Mouse (Mus musculus): ENCODE results near the gene Sys1. TPM values are rescaled to one million over a fixed set of nuclear protein-coding genes. Genes with fewer than 3 reads are reported as not detected.

The Sys1 gene
- polyA plus RNA-seq, 1 experiment = 26.4 TPM

DNA sequence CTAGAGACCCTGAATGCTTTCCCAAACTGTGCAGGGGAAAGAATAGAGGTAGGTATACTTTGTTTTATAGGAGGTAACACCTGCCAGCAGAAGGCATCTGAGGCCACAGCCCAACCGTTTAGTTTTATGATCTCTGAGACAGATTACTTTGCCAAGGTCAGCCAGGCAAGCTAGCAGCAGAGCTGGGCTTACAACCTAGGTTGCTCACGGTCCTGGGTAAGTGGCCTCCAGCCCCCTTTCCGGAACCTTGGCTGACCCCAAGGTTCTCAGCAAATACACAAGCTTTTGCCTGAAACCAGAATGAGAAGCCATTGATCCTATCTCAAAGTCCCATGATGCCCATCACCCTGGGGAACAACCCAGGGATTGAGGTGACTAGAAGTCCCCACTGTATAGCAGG is 22.1 kb upstream of the Sys1 start:
- no peak overlapping the region for H3K27ac ChIP-seq (ENCODE audit: control insufficient read depth, insufficient read depth, low read depth, low read length)
- H3K4me3 ChIP-seq (ENCODE audit: control insufficient read depth, low read depth, low read length) = no peak overlapping the region
- H3K4me1 ChIP-seq (ENCODE audit: control insufficient read depth, insufficient read depth, low read length) = peaks cover 26% of the 10 kb centered on the region
- no peak for TF ChIP-seq POLR2A (IDR thresholded peaks at IDR 0.05; ENCODE audit: control insufficient read depth, low read depth, low read length)
- TF ChIP-seq CTCF (IDR thresholded peaks at IDR 0.05; ENCODE audit: control insufficient read depth, insufficient read depth, insufficient replicate concordance, low read depth, low read length) = no peak
- H3K36me3 ChIP-seq (ENCODE audit: control insufficient read depth, insufficient read depth, low read length) = no peaks in the 10 kb centered on the region
- H3K27me3 ChIP-seq (ENCODE audit: control insufficient read depth, insufficient read depth, low read length) = no peaks in the 10 kb centered on the region

DNA sequence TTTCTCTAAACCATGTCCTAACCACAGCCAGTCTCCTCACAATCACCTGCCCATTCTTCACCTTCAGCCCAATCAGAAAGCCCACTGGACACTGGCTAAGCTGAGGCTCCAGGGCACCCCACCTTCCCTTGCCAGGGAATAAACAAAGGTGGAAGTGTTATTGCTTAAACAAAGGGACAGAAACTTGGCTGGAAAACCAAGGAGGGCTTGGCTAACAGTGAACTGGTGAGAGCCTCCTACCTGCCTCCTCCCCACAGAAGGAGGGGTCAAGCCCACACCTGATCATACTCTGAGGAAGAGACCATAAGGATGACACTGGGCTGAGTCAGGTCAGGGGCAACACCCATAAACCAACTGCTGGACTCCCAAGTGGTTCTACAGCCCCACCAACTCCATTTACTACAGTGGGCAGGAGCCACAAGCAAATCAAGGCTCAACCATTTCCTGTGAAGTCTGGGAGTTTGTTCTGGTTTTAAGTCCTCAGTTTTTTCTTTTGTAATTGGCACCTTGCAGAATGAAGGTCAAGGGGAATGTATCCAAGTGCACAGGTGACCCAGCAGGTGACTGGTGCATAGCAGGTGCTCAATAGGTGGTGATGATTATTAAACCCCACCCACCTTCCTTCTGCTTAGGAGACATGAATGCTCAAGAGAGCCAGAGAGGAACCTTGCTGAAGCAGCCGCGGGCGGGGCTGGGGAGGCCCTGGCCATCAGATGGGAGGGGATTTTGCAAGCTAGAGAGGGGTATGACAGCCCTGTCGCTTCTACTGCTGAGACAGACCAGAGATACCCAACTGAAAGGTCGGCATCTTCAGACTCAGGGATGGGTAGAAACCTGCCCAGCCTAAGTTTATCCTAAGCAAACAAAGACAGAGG is 21.3 kb upstream of the Sys1 start:
- Histone ChIP-seq H3K27ac (ENCODE audit: control insufficient read depth, insufficient read depth, low read depth, low read length) (no peak overlapping the region), H3K4me1 (ENCODE audit: control insufficient read depth, insufficient read depth, low read length) (peaks cover 23% of the 10 kb centered on the region), H3K27me3 (ENCODE audit: control insufficient read depth, insufficient read depth, low read length) (no peaks in the 10 kb centered on the region), H3K36me3 (ENCODE audit: control insufficient read depth, insufficient read depth, low read length) (no peaks in the 10 kb centered on the region), H3K4me3 (ENCODE audit: control insufficient read depth, low read depth, low read length) (no peak overlapping the region)
- no peak for TF ChIP-seq POLR2A (IDR thresholded peaks at IDR 0.05; ENCODE audit: control insufficient read depth, low read depth, low read length)
- TF ChIP-seq CTCF (IDR thresholded peaks at IDR 0.05; ENCODE audit: control insufficient read depth, insufficient read depth, insufficient replicate concordance, low read depth, low read length) = no peak

GRCm38 (mm10) chr2:164436215-164436913 is 20.4 kb upstream of the Sys1 start:
- TF ChIP-seq CTCF (IDR thresholded peaks at IDR 0.05; ENCODE audit: control insufficient read depth, insufficient read depth, insufficient replicate concordance, low read depth, low read length) = no peak
- TF ChIP-seq POLR2A (IDR thresholded peaks at IDR 0.05; ENCODE audit: control insufficient read depth, low read depth, low read length) = no peak
- Histone ChIP-seq H3K27ac (ENCODE audit: control insufficient read depth, insufficient read depth, low read depth, low read length) (no peak overlapping the region), H3K36me3 (ENCODE audit: control insufficient read depth, insufficient read depth, low read length) (no peaks in the 10 kb centered on the region), H3K4me1 (ENCODE audit: control insufficient read depth, insufficient read depth, low read length) (peaks cover 15% of the 10 kb centered on the region), H3K4me3 (ENCODE audit: control insufficient read depth, low read depth, low read length) (no peak overlapping the region), H3K27me3 (ENCODE audit: control insufficient read depth, insufficient read depth, low read length) (no peaks in the 10 kb centered on the region)

DNA sequence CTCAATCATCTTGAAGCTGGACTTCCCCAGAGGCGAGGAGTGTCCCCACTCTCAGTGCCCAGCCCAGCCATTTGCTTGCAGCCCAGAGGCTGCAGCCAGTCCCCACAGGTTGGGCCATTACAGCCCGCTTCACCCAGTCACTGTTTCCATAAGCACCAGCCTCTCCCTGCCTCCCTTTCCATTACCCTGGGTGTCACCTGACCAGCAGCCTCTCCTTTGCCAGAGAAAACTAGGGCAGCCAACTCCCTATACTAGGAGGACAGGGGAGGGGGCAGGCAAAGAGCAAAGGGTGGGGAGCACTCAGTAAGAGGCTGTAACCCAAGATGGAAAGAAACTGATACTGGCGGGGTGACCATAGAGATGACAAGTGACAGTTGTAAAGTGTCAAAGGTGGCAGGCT is 19.8 kb upstream of the Sys1 start:
- no peaks in the 10 kb centered on the region for H3K36me3 ChIP-seq (ENCODE audit: control insufficient read depth, insufficient read depth, low read length)
- TF ChIP-seq POLR2A (IDR thresholded peaks at IDR 0.05; ENCODE audit: control insufficient read depth, low read depth, low read length) = no peak
- TF ChIP-seq CTCF (IDR thresholded peaks at IDR 0.05; ENCODE audit: control insufficient read depth, insufficient read depth, insufficient replicate concordance, low read depth, low read length) = no peak
- no peak overlapping the region for H3K27ac ChIP-seq (ENCODE audit: control insufficient read depth, insufficient read depth, low read depth, low read length)
- H3K27me3 ChIP-seq (ENCODE audit: control insufficient read depth, insufficient read depth, low read length) = no peaks in the 10 kb centered on the region
- H3K4me1 ChIP-seq (ENCODE audit: control insufficient read depth, insufficient read depth, low read length) = peaks cover 10% of the 10 kb centered on the region
- H3K4me3 ChIP-seq (ENCODE audit: control insufficient read depth, low read depth, low read length) = no peak overlapping the region

DNA sequence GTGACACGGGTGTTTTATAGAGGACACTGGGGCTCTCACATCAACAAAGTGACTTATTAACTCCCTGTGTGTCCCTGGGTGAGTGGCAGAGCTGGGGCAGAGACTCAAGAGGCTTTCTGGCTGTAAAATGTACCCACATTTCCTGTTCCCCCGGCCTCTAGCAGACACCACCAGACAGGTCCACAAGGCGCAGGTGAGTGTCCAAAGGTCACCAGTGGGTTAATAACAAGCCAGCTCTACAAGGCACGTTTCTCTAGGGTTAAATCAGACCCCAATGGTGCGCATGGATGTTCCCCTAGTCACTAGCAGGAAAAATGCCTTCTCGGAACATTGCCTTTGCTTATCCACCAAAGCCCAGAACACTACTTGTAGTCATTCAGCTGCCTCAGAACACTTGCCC is 19.1 kb upstream of the Sys1 start:
- H3K4me1 ChIP-seq (ENCODE audit: control insufficient read depth, insufficient read depth, low read length) = peaks cover 5% of the 10 kb centered on the region
- H3K27ac ChIP-seq (ENCODE audit: control insufficient read depth, insufficient read depth, low read depth, low read length) = no peak overlapping the region
- H3K36me3 ChIP-seq (ENCODE audit: control insufficient read depth, insufficient read depth, low read length) = no peaks in the 10 kb centered on the region
- no peak overlapping the region for H3K4me3 ChIP-seq (ENCODE audit: control insufficient read depth, low read depth, low read length)
- H3K27me3 ChIP-seq (ENCODE audit: control insufficient read depth, insufficient read depth, low read length) = no peaks in the 10 kb centered on the region
- TF ChIP-seq CTCF (IDR thresholded peaks at IDR 0.05; ENCODE audit: control insufficient read depth, insufficient read depth, insufficient replicate concordance, low read depth, low read length) (no peak), POLR2A (IDR thresholded peaks at IDR 0.05; ENCODE audit: control insufficient read depth, low read depth, low read length) (no peak)

DNA sequence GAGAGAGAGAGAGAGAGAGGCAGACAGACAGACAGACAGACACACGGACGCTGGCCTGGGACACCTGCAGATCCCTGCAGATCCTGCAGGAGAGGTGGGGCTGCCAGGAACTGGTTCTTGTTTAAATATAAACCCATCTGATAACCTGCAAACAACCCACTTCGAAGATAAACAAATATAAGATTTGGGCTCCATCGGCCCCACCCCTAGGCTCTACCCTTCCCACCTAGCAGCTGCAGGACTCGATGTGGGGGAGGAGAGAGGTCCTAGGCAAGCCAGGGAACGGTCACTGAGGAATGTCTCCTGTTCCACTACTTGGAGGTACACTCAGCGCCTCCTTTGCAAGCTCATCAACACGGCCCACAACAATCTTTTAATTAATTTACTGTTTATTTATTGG is 18.5 kb upstream of the Sys1 start:
- H3K27me3 ChIP-seq (ENCODE audit: control insufficient read depth, insufficient read depth, low read length) = no peaks in the 10 kb centered on the region
- no peak for TF ChIP-seq CTCF (IDR thresholded peaks at IDR 0.05; ENCODE audit: control insufficient read depth, insufficient read depth, insufficient replicate concordance, low read depth, low read length)
- no peak for TF ChIP-seq POLR2A (IDR thresholded peaks at IDR 0.05; ENCODE audit: control insufficient read depth, low read depth, low read length)
- no peak overlapping the region for H3K27ac ChIP-seq (ENCODE audit: control insufficient read depth, insufficient read depth, low read depth, low read length)
- H3K4me3 ChIP-seq (ENCODE audit: control insufficient read depth, low read depth, low read length) = no peak overlapping the region
- peaks cover 4% of the 10 kb centered on the region for H3K4me1 ChIP-seq (ENCODE audit: control insufficient read depth, insufficient read depth, low read length)
- H3K36me3 ChIP-seq (ENCODE audit: control insufficient read depth, insufficient read depth, low read length) = no peaks in the 10 kb centered on the region

GRCm38 (mm10) chr2:164439001-164439421 is 17.8 kb upstream of the Sys1 start:
- Histone ChIP-seq H3K36me3 (ENCODE audit: control insufficient read depth, insufficient read depth, low read length) (no peaks in the 10 kb centered on the region), H3K4me1 (ENCODE audit: control insufficient read depth, insufficient read depth, low read length) (peaks cover 7% of the 10 kb centered on the region), H3K27ac (ENCODE audit: control insufficient read depth, insufficient read depth, low read depth, low read length) (peak overlapping the region; percentile 5; the same call in 1 of the 2 replicates), H3K4me3 (ENCODE audit: control insufficient read depth, low read depth, low read length) (no peak overlapping the region), H3K27me3 (ENCODE audit: control insufficient read depth, insufficient read depth, low read length) (no peaks in the 10 kb centered on the region)
- TF ChIP-seq POLR2A (IDR thresholded peaks at IDR 0.05; ENCODE audit: control insufficient read depth, low read depth, low read length) (no peak), CTCF (IDR thresholded peaks at IDR 0.05; ENCODE audit: control insufficient read depth, insufficient read depth, insufficient replicate concordance, low read depth, low read length) (no peak)

Data from testis, adult 2 months (tissue).